Mouse (Mus musculus) E14TG2a.4 (cell line): ENCODE results near the gene Fbxo33.
A peak's percentile ranks its signal among the peaks of the same experiment; 100 is the strongest.

Experiments used
- H3K27me3 ChIP-seq: 2 replicates; pipeline ENCODE4 v1.6.1; 2014; ENCODE audit warnings: low read length, control low read depth; ENCODE audit not compliant: insufficient read depth
- H3K36me3 ChIP-seq: 2 replicates; pipeline ENCODE4 v1.6.1; 2014; ENCODE audit warnings: low read length, control low read depth; ENCODE audit not compliant: insufficient read depth
- H3K4me1 ChIP-seq: replicated peaks from 2 replicates; pipeline ENCODE4 v1.6.1; 2014; ENCODE audit warnings: low read depth, low read length, control low read depth
- H3K4me3 ChIP-seq: replicated peaks from 2 replicates; pipeline ENCODE4 v1.5.1; 2014; ENCODE audit warnings: mild to moderate bottlenecking, low read length
- H3K9me3 ChIP-seq: 2 replicates; pipeline ENCODE4 v1.6.1; 2014; ENCODE audit warnings: low read length, control low read depth
- CTCF ChIP-seq: conservative IDR thresholded peaks from 2 replicates; pipeline ENCODE4 v1.5.1; 2014; ENCODE audit warnings: low read length
- NANOG ChIP-seq: IDR thresholded peaks from 2 replicates; pipeline ENCODE4 v1.6.1; 2014; ENCODE audit warnings: borderline replicate concordance, low read length, mixed read lengths
- POU5F1 ChIP-seq: IDR thresholded peaks from 2 replicates; pipeline ENCODE4 v1.6.1; 2014; ENCODE audit warnings: low read length, borderline replicate concordance

The Fbxo33 gene

DNA sequence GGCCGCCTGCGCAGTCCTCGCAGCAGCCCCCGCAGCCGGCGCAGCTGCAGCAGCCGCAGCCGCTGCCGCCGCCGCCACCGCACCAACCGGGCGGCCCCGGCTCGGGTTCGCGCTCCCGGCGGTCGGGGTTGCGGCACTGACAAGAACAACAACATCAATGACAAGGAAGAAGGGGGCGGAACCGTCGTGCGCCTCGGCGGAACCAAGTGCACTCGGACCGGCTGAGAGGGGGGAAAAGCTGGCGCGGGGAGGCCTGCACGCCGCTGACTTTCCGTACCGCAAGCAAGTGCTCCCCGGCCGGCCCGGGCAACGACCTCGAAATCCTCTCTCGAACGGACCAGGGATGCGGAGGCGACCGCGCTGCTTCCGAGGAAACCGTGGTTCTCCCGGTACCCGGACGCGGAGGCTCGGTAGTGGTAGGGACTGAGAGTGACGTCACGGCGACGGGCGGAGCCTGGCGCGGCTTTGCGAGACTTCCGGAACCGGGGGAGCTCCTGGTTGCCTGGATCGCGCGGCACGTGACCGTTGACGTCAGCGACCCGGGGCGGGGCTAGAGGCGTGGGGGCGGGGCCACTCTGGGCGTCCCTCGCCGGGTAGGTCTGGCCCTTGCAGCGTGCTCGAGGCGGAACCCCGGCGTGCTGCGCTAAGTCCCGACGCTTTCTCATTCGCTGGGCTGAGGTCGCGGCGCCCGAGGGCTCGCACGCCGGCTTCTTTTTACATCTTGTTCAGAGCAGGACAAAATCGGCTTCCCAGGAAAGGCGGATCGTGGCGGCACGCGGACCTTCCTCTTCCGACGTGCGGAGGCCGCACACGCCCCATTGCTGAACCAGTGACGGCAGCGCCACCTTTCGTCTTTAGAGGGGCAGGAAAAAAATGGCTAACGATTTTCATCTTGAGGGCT lies at the start of gene Fbxo33:
Gene Fbxo33, minus strand, starts transcription at position 401 of the 901 bp plus-strand sequence.
- Histone ChIP-seq H3K4me1 (peaks cover 36% of the 10 kb centered on the region), H3K36me3 (peaks cover 11% of the 10 kb centered on the region), H3K27me3 (no peaks in the 10 kb centered on the region), H3K9me3 (no peaks in the 10 kb centered on the region), H3K4me3 (peak within 1 kb of the TSS; percentile 95)
- no peak for TF ChIP-seq POU5F1
- peak; percentile 52 for TF ChIP-seq CTCF
- TF ChIP-seq NANOG, result no peak

DNA sequence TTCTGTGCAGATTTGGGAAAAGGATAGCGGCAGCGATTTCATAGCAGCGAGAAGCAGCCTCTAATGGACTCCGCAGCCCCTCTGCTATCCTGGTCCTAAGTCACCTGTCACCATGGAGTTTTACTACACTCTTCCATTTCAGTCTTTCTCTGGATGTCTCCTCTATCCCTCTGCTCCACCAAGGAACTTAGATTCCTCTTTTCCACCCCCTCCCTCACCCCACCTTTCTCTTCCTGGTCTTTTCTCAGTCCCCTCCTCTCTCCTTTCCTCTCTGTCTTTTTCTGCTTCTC lies 46.4 kb upstream of the Fbxo33 start:
- TF ChIP-seq POU5F1 (no peak), NANOG (no peak), CTCF (no peak)
- H3K27me3 ChIP-seq, result peaks cover 8% of the 10 kb centered on the region; the same call in 1 of the 2 replicates
- H3K4me1 ChIP-seq, result no peaks in the 10 kb centered on the region

DNA sequence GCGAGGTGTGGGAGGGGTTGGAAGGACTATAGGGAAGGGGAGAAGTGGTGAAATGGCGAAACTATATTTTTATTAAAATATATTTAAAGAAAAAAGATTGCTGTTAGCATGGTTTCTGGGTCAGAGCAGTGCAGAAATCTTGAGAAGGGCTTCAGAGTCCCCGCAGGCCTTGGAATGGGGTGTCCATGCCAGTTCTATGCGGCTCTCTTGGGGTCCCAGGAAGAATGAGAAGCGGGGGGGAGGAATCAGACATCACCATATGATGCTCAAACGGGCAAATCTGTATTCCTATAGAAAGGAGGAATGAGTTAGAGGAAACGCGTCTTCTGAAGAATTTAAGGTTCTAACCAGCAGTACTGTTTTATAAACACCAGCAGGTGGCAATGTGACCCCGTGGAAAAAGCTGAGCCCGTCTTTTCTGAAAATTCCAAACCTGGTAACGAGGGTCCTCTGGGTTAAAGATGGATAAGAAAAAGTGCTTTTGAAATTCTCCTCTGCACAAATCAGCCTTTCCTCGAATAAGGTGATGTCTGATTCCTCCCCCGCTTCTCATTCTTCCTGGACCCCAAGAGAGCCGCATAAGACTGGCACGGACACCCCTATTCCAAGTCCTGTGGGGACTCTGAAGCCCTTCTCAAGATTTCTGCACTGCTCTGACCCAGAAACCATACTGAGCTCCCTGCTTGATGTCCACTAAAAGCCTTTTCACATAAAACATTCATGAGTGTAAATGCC lies 45.8 kb upstream of the Fbxo33 start:
- TF ChIP-seq NANOG (no peak), POU5F1 (no peak), CTCF (peak; percentile 39)
- Histone ChIP-seq H3K36me3 (no peaks in the 10 kb centered on the region), H3K4me3 (no peak overlapping the region), H3K27me3 (peaks cover 8% of the 10 kb centered on the region; the same call in 1 of the 2 replicates), H3K4me1 (no peaks in the 10 kb centered on the region), H3K9me3 (peaks cover 2% of the 10 kb centered on the region; the same call in 1 of the 2 replicates)

More for the DNA sequence above, 46.4 kb upstream of the Fbxo33 start:
- no peaks in the 10 kb centered on the region for H3K9me3 ChIP-seq
- no peaks in the 10 kb centered on the region for H3K36me3 ChIP-seq
- no peak overlapping the region for H3K4me3 ChIP-seq

DNA sequence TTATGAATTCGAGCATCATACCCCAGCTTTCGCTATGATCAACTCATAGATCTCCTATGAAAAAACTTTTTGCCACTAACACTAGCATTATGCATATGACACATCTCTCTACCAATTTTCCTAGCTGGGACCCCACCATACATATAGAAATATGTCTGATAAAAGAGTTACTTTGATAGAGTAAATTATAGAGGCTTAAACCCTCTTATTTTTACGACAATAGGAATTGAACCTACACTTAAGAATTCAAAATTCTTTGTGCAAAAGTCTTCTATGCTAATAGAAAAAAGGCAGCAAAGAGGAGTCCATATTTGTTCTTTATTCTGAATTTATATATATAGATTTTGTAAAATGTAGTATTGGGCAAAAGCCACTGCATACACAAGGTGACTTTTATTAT lies 43.3 kb upstream of the Fbxo33 start:
- Histone ChIP-seq H3K9me3 (peaks cover 3% of the 10 kb centered on the region; the same call in 1 of the 2 replicates), H3K4me1 (no peaks in the 10 kb centered on the region), H3K36me3 (no peaks in the 10 kb centered on the region), H3K4me3 (no peak overlapping the region), H3K27me3 (peaks cover 8% of the 10 kb centered on the region; the same call in 1 of the 2 replicates)
- no peak for TF ChIP-seq NANOG
- no peak for TF ChIP-seq POU5F1
- no peak for TF ChIP-seq CTCF

- H3K4me1 ChIP-seq, result no peaks in the 10 kb centered on the region
- H3K9me3 ChIP-seq, result peaks cover 3% of the 10 kb centered on the region; the same call in 1 of the 2 replicates
- H3K36me3 ChIP-seq, result no peaks in the 10 kb centered on the region
- TF ChIP-seq POU5F1 (no peak), CTCF (no peak), NANOG (no peak)
- H3K27me3 ChIP-seq, result peaks cover 5% of the 10 kb centered on the region; the same call in 1 of the 2 replicates
- no peak overlapping the region for H3K4me3 ChIP-seq
Measured at GRCm38 (mm10) chr12:59260798-59261197, 41.3 kb upstream of the Fbxo33 start.

DNA sequence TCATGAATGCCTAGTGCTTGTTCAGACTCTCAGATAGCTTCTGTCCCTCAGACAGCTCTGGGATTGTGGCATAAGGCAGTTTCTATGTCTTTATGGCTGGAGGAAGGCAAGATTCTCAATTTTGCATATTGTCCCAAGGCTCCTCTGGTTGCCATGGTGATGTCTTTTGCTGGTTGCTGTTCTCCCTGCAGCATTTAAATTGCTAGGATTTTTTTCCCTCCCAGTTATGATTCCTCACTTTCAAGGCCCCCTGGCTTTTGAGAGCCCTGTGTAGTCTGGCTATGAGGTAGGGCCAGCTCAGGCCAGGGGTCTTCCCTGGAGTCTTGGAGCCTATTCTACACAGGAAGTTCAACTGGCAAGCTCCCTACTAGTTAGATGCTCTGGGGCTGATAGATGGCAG lies 40.8 kb upstream of the Fbxo33 start:
- H3K27me3 ChIP-seq, result 0 out of 2 replicates have a peak, but pooled peaks cover 2% of the 10 kb centered on the region
- TF ChIP-seq POU5F1 (no peak), CTCF (no peak), NANOG (no peak)
- no peaks in the 10 kb centered on the region for H3K4me1 ChIP-seq
- no peak overlapping the region for H3K4me3 ChIP-seq
- no peaks in the 10 kb centered on the region for H3K36me3 ChIP-seq
- H3K9me3 ChIP-seq, result peaks cover 3% of the 10 kb centered on the region; the same call in 1 of the 2 replicates

DNA sequence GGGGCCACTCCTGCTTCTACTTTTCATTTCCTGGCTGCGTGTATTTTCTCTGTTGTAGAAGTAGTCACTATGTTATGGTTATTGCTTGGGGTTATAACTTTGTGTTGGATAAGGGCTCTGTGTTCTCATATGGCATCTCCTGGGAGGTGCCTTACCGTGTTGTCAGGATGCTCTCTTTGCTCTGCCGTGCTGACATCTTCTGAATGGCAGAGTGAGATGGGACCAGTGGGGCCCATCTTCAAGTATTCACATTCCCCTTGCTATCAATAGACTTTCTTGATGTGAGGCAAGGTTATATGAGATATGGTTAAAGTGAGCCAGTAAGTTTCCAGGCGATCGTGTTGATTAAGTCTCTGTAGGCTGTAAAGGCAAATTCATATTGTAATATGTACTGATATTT lies 39.5 kb upstream of the Fbxo33 start:
- H3K4me3 ChIP-seq, result no peak overlapping the region
- H3K36me3 ChIP-seq, result no peaks in the 10 kb centered on the region
- TF ChIP-seq CTCF, result no peak
- no peak for TF ChIP-seq POU5F1
- no peak for TF ChIP-seq NANOG
- peaks cover 3% of the 10 kb centered on the region; the same call in 1 of the 2 replicates for H3K9me3 ChIP-seq
- H3K27me3 ChIP-seq, result 0 out of 2 replicates have a peak, but pooled peaks cover 2% of the 10 kb centered on the region
- no peaks in the 10 kb centered on the region for H3K4me1 ChIP-seq

- no peaks in the 10 kb centered on the region for H3K4me1 ChIP-seq
- TF ChIP-seq CTCF, result no peak
- no peak for TF ChIP-seq POU5F1
- TF ChIP-seq NANOG, result no peak
- no peaks in the 10 kb centered on the region for H3K27me3 ChIP-seq
- H3K4me3 ChIP-seq, result no peak overlapping the region
- peaks cover 13% of the 10 kb centered on the region for H3K9me3 ChIP-seq
- H3K36me3 ChIP-seq, result no peaks in the 10 kb centered on the region
Measured at GRCm38 (mm10) chr12:59250259-59250827, 30.8 kb upstream of the Fbxo33 start.
